Mouse (Mus musculus) ovary, adult 2 months (tissue): Measurements from ENCODE around the gene Tmem221. TPM values are rescaled to one million over a fixed set of nuclear protein-coding genes. Genes with fewer than 3 reads are reported as not detected.

Source experiments
- polyA plus RNA-seq: library from polyadenylated mRNA; depleted of rRNA; stranded (reverse); fragments of >200 nt; gene quantifications from 2 replicates; pipeline ENCODE4 v1.2.3, GENCODE M21; 2012; rRNA removed

Tmem221 gene
- polyA plus RNA-seq = 22.7 and 37.6 TPM in 2 replicates

GRCm38 (mm10) chr8:71558071-71558957 lies at the start of gene Tmem221:
Gene Tmem221 (minus strand): TSS chr8:71558871.

GRCm38 (mm10) chr8:71597451-71597850 lies 38.8 kb upstream of the Tmem221 start, which contains the start of gene Fam129c:
Gene Fam129c (plus strand): TSS chr8:71597648.

GRCm38 (mm10) chr8:71591471-71592373 lies 33.1 kb upstream of the Tmem221 start, which contains the start of gene Pgls:
Gene Pgls (plus strand): TSS chr8:71592176.

GRCm38 (mm10) chr8:71568387-71568937 lies 9.8 kb upstream of the Tmem221 start, which contains the start of gene Slc27a1:
Gene Slc27a1 (plus strand): TSS chr8:71568882.

GRCm38 (mm10) chr8:71566501-71566900 lies 7.8 kb upstream of the Tmem221 start, which contains the start of gene Nxnl1:
Gene Nxnl1 (minus strand): TSS chr8:71566601.

GRCm38 (mm10) chr8:71542632-71543343 lies 15.9 kb downstream of the Tmem221 start, which contains the start of gene Mvb12a:
Gene Mvb12a (plus strand): TSS chr8:71542922.

GRCm38 (mm10) chr8:71537028-71537867 lies 21.4 kb downstream of the Tmem221 start, which contains the start of gene Bst2:
Gene Bst2 (minus strand): TSS chr8:71537456.

GRCm38 (mm10) chr8:71525226-71526050 lies 33.2 kb downstream of the Tmem221 start, which contains the start of gene Ccdc194:
Gene Ccdc194 (minus strand): TSS chr8:71525711.

GRCm38 (mm10) chr8:71511644-71512043 lies 47.0 kb downstream of the Tmem221 start, which contains the start of gene Plvap:
Gene Plvap (minus strand): TSS chr8:71511752.

Other genes starting within 250 kb of the Tmem221 start
- gene Use1, start 192.0 kb downstream of the Tmem221 start, polyA plus RNA-seq = 174 and 185 TPM in 2 replicates
- 15.4 and 16.1 TPM in 2 replicates for gene Ocel1, start 187.6 kb downstream of the Tmem221 start, polyA plus RNA-seq
- gene Nr2f6, start 176.9 kb downstream of the Tmem221 start, polyA plus RNA-seq = 375 and 551 TPM in 2 replicates
- 40.4 and 44.7 TPM in 2 replicates for gene Ushbp1, start 163.1 kb downstream of the Tmem221 start, polyA plus RNA-seq
- gene Babam1, start 162.0 kb downstream of the Tmem221 start, polyA plus RNA-seq = 142 and 165 TPM in 2 replicates
- gene Ankle1, start 152.9 kb downstream of the Tmem221 start, polyA plus RNA-seq = 18.1 and 24.0 TPM in 2 replicates
- 123 and 134 TPM in 2 replicates for gene Abhd8, start 95.2 kb downstream of the Tmem221 start, polyA plus RNA-seq
- gene Mrpl34, start 93.9 kb downstream of the Tmem221 start, polyA plus RNA-seq = 126 and 156 TPM in 2 replicates
- gene Dda1, start 89.7 kb downstream of the Tmem221 start, polyA plus RNA-seq = 106 and 116 TPM in 2 replicates
- gene Ano8, start 72.9 kb downstream of the Tmem221 start, polyA plus RNA-seq = 51.3 and 72.4 TPM in 2 replicates
- gene Gtpbp3, start 70.8 kb downstream of the Tmem221 start, polyA plus RNA-seq = 62.6 and 70.6 TPM in 2 replicates
- 127 and 165 TPM in 2 replicates for gene Plvap, start 47.1 kb downstream of the Tmem221 start, polyA plus RNA-seq
- gene Ccdc194, start 33.2 kb downstream of the Tmem221 start, polyA plus RNA-seq = 0.21 and 0.85 TPM in 2 replicates
- gene Bst2, start 21.4 kb downstream of the Tmem221 start, polyA plus RNA-seq = 1,406 and 1,805 TPM in 2 replicates
- 244 and 264 TPM in 2 replicates for gene Mvb12a, start 15.9 kb downstream of the Tmem221 start, polyA plus RNA-seq
- 0.10 and 0.16 TPM in 2 replicates for gene Nxnl1, start 7.7 kb upstream of the Tmem221 start, polyA plus RNA-seq
- 457 and 488 TPM in 2 replicates for gene Slc27a1, start 10.0 kb upstream of the Tmem221 start, polyA plus RNA-seq
- 330 and 475 TPM in 2 replicates for gene Pgls, start 33.3 kb upstream of the Tmem221 start, polyA plus RNA-seq
- 9.1 and 11.0 TPM in 2 replicates for gene Fam129c, start 38.8 kb upstream of the Tmem221 start, polyA plus RNA-seq
- gene Colgalt1, start 52.1 kb upstream of the Tmem221 start, polyA plus RNA-seq = 345 and 390 TPM in 2 replicates
- 1.6 and 2.0 TPM in 2 replicates for gene Unc13a, start 112.9 kb upstream of the Tmem221 start, polyA plus RNA-seq
- gene Jak3, start 117.4 kb upstream of the Tmem221 start, polyA plus RNA-seq = 26.2 and 28.2 TPM in 2 replicates
- gene Insl3, start 130.3 kb upstream of the Tmem221 start, polyA plus RNA-seq = 614 and 743 TPM in 2 replicates
- gene B3gnt3, start 142.9 kb upstream of the Tmem221 start, polyA plus RNA-seq = 9.5 and 13.4 TPM in 2 replicates
- 17.0 and 20.9 TPM in 2 replicates for gene Fcho1, start 166.8 kb upstream of the Tmem221 start, polyA plus RNA-seq